Mouse (Mus musculus): ENCODE measurements at regions not wholly inside any gene's neighbourhood (a gene's known extent, or its start where the extent isn't known, plus 50 kb on each side); places are given as distances from the start of the nearest gene placed in this dataset.

DNA sequence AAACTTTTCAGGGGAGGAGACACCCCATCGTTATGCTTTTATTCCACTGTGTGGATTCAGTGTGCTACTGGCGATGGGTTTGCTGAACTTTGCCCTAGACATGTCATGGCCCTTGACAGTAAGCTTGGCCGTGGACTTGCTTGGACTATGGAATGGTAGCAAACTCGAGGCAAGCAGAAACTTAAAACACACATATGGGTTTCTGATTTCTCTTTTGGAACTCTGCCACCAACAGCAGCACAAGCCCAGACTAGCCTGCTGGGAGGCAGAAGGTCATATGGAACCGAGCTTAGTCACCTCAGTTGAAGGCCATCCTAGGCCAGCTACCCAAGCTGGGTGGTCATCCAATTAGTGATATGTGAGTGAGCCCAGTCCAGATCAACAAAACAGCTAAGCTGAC is 263.8 kb downstream of the Pik3r1 start:
- no peak for ATAC-seq (ENCODE audit: insufficient read depth, low FRiP score)
- H3K9me3 ChIP-seq (replicated peaks; ENCODE audit: control insufficient read depth, low read length) = no peaks in the 10 kb centered on the region
- 53% methylated on average over 5 of the region's 5 CpGs for WGBS
- H3K9ac ChIP-seq (ENCODE audit: low read length) = no peak overlapping the region
- H3K27ac ChIP-seq (ENCODE audit: low read length) = no peak overlapping the region
- H3K36me3 ChIP-seq (ENCODE audit: control insufficient read depth, insufficient read depth, low read length) = no peaks in the 10 kb centered on the region
- H3K4me3 ChIP-seq (replicated peaks; ENCODE audit: low read length) = no peak overlapping the region
- no peaks in the 10 kb centered on the region for H3K27me3 ChIP-seq (ENCODE audit: control insufficient read depth, insufficient read depth, low read length)
- no peaks in the 10 kb centered on the region for H3K4me1 ChIP-seq (ENCODE audit: control insufficient read depth, insufficient read depth, low read length)
- H3K4me2 ChIP-seq (ENCODE audit: low read depth, low read length) = no peak overlapping the region

DNA sequence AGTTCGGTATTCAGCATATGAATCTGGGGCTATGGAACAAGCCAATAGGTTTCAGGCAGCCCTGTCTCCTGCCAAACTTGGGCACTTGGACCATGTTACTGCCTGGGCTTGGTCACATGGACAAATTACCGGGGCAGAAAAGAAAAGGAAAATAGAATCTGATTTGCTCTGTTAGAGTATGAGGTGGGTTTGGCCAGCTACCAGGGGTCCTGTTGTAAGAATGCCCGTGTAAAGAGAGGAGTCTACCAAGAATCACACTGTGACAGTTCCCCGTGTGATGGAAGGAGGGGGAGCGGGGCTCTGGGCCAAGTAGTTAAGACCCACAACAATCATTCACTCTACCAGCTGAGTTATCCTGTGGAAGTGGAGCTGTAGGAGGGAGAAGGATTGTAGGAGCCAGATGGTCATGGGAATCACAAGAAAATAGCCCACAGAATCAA is 266.2 kb downstream of the Pik3r1 start:
- ATAC-seq (ENCODE audit: insufficient read depth, low FRiP score) = no peak
- WGBS = 76% methylated on average over 5 of the region's 5 CpGs
- Histone ChIP-seq H3K9me3 (replicated peaks; ENCODE audit: control insufficient read depth, low read length) (no peaks in the 10 kb centered on the region), H3K27me3 (ENCODE audit: control insufficient read depth, insufficient read depth, low read length) (no peaks in the 10 kb centered on the region), H3K4me1 (ENCODE audit: control insufficient read depth, insufficient read depth, low read length) (no peaks in the 10 kb centered on the region), H3K4me3 (replicated peaks; ENCODE audit: low read length) (no peak overlapping the region), H3K4me2 (ENCODE audit: low read depth, low read length) (no peak overlapping the region), H3K27ac (ENCODE audit: low read length) (no peak overlapping the region), H3K9ac (ENCODE audit: low read length) (no peak overlapping the region), H3K36me3 (ENCODE audit: control insufficient read depth, insufficient read depth, low read length) (no peaks in the 10 kb centered on the region)

DNA sequence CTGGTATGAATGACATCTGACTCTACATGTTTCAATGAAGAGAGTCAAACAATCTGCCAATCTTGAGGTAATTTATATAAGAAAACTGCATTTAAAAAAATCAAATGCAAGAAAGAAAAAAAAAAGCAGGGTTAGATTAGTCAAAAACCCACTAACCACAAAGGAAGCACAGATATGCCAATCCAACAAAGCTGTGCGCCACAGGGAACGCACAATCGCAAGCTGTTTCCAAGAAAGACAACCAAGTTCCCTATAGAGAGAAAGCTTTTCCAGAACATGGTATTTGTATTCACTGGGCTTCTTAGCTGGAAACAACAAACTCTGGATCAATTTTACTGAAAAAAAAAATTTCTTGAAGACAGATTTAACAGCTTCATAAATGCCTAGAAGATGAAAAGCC is 267.0 kb downstream of the Pik3r1 start:
- Histone ChIP-seq H3K4me1 (ENCODE audit: control insufficient read depth, insufficient read depth, low read length) (no peaks in the 10 kb centered on the region), H3K4me3 (replicated peaks; ENCODE audit: low read length) (no peak overlapping the region), H3K27ac (ENCODE audit: low read length) (no peak overlapping the region), H3K9me3 (replicated peaks; ENCODE audit: control insufficient read depth, low read length) (no peaks in the 10 kb centered on the region), H3K4me2 (ENCODE audit: low read depth, low read length) (no peak overlapping the region), H3K9ac (ENCODE audit: low read length) (no peak overlapping the region), H3K27me3 (ENCODE audit: control insufficient read depth, insufficient read depth, low read length) (no peaks in the 10 kb centered on the region), H3K36me3 (ENCODE audit: control insufficient read depth, insufficient read depth, low read length) (no peaks in the 10 kb centered on the region)
- WGBS = 91% methylated on average over 3 of the region's 3 CpGs
- no peak for ATAC-seq (ENCODE audit: insufficient read depth, low FRiP score)

DNA sequence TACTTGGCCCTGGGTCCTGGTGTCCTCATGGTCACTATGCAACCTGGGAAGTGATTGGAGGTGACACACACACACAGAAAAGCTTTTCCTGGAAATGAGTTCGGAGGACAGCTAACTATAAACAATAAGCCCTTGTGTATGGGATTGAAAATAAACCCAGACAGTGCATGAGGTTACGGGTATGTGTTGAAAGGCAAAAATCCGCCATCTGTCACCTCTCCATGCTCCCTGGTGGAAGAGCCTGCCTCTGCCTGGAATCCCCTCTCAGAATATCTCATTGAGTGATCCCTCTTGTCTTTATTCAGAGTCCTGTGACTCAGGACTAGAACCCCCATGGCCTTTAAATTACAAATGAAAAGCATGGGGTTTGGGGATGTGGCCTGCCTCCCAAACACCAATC is 276.2 kb downstream of the Pik3r1 start:
- Histone ChIP-seq H3K9ac (ENCODE audit: low read length) (no peak overlapping the region), H3K4me1 (ENCODE audit: control insufficient read depth, insufficient read depth, low read length) (no peaks in the 10 kb centered on the region), H3K9me3 (replicated peaks; ENCODE audit: control insufficient read depth, low read length) (no peaks in the 10 kb centered on the region), H3K36me3 (ENCODE audit: control insufficient read depth, insufficient read depth, low read length) (no peaks in the 10 kb centered on the region), H3K4me2 (ENCODE audit: low read depth, low read length) (no peak overlapping the region), H3K27ac (ENCODE audit: low read length) (no peak overlapping the region), H3K27me3 (ENCODE audit: control insufficient read depth, insufficient read depth, low read length) (no peaks in the 10 kb centered on the region), H3K4me3 (replicated peaks; ENCODE audit: low read length) (no peak overlapping the region)
- no peak for ATAC-seq (ENCODE audit: insufficient read depth, low FRiP score)
- WGBS = 43% methylated on average over 3 of the region's 3 CpGs

DNA sequence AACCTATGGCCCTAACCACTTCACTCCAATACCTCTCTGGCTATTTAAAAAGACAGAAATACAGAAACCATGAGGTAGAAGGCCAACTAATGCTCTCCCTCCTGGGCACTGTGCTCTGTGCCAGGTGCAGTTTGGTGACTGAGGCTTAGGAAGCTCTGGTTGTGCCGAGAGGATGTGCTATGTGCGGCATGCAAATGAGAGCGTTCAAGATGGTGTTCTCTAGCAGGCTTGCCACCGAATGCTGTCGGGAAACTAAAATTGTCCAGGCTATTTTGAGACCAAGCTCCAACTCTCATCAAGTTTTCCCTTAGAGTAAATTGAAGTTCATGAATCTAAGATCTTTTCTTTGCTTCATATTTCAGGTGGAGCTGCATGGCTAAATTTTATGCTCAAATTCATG is 277.1 kb downstream of the Pik3r1 start:
- no peaks in the 10 kb centered on the region for H3K27me3 ChIP-seq (ENCODE audit: control insufficient read depth, insufficient read depth, low read length)
- H3K36me3 ChIP-seq (ENCODE audit: control insufficient read depth, insufficient read depth, low read length) = no peaks in the 10 kb centered on the region
- 81% methylated on average over 5 of the region's 5 CpGs for WGBS
- no peak overlapping the region for H3K4me2 ChIP-seq (ENCODE audit: low read depth, low read length)
- ATAC-seq (ENCODE audit: insufficient read depth, low FRiP score) = no peak
- H3K27ac ChIP-seq (ENCODE audit: low read length) = no peak overlapping the region
- H3K9me3 ChIP-seq (replicated peaks; ENCODE audit: control insufficient read depth, low read length) = no peaks in the 10 kb centered on the region
- H3K4me1 ChIP-seq (ENCODE audit: control insufficient read depth, insufficient read depth, low read length) = no peaks in the 10 kb centered on the region
- no peak overlapping the region for H3K4me3 ChIP-seq (replicated peaks; ENCODE audit: low read length)
- no peak overlapping the region for H3K9ac ChIP-seq (ENCODE audit: low read length)

DNA sequence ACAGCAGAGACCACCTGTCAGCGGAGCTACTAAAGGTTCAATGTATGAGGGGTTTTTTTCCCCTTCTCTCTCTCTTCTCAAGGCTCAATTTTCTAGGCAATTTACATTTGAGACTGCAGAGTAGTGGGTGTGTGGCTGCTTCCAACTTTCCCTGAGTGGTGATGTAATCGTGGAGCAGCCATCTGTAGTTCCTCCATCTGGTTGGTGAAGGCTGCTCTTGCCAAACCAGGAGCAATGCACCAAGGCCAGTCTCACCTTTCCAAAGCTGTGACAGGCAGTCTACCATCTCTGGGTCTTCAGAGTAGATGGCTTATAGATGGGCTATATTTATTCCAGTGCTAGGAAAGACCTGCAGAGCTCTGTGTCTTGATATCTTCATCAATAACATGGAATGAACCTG is 280.4 kb downstream of the Pik3r1 start:
- ATAC-seq (ENCODE audit: insufficient read depth, low FRiP score) = no peak
- H3K9ac ChIP-seq (ENCODE audit: low read length) = no peak overlapping the region
- H3K4me3 ChIP-seq (replicated peaks; ENCODE audit: low read length) = no peak overlapping the region
- no peak overlapping the region for H3K4me2 ChIP-seq (ENCODE audit: low read depth, low read length)
- H3K4me1 ChIP-seq (ENCODE audit: control insufficient read depth, insufficient read depth, low read length) = no peaks in the 10 kb centered on the region
- WGBS = 84% methylated on average over 2 of the region's 2 CpGs
- H3K9me3 ChIP-seq (replicated peaks; ENCODE audit: control insufficient read depth, low read length) = no peaks in the 10 kb centered on the region
- H3K36me3 ChIP-seq (ENCODE audit: control insufficient read depth, insufficient read depth, low read length) = no peaks in the 10 kb centered on the region
- no peaks in the 10 kb centered on the region for H3K27me3 ChIP-seq (ENCODE audit: control insufficient read depth, insufficient read depth, low read length)
- no peak overlapping the region for H3K27ac ChIP-seq (ENCODE audit: low read length)

DNA sequence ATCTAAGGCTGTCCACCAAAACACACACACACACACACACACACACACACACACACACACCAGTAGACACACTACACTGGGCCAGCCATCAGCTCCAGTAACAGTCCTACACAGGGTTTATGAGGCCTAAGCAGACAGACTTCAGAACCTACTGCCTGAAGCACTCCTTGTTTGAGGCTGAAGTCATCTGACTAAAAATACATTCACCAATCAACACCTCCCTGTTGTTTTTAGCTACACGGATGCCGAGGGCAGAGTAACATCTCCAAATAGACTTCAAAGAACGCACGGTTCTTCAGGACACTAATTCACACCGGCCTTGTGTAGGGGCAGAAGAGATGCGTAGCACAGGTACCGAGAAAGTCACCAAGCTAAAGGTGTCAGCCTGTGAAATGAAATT is 282.2 kb downstream of the Pik3r1 start:
- Histone ChIP-seq H3K27ac (ENCODE audit: low read length) (no peak overlapping the region), H3K4me2 (ENCODE audit: low read depth, low read length) (no peak overlapping the region), H3K4me1 (ENCODE audit: control insufficient read depth, insufficient read depth, low read length) (no peaks in the 10 kb centered on the region), H3K27me3 (ENCODE audit: control insufficient read depth, insufficient read depth, low read length) (no peaks in the 10 kb centered on the region), H3K36me3 (ENCODE audit: control insufficient read depth, insufficient read depth, low read length) (no peaks in the 10 kb centered on the region), H3K9ac (ENCODE audit: low read length) (no peak overlapping the region), H3K4me3 (replicated peaks; ENCODE audit: low read length) (no peak overlapping the region), H3K9me3 (replicated peaks; ENCODE audit: control insufficient read depth, low read length) (no peaks in the 10 kb centered on the region)
- 90% methylated on average over 7 of the region's 7 CpGs for whole genome bisulfite sequencing
- no peak for ATAC-seq (ENCODE audit: insufficient read depth, low FRiP score)

DNA sequence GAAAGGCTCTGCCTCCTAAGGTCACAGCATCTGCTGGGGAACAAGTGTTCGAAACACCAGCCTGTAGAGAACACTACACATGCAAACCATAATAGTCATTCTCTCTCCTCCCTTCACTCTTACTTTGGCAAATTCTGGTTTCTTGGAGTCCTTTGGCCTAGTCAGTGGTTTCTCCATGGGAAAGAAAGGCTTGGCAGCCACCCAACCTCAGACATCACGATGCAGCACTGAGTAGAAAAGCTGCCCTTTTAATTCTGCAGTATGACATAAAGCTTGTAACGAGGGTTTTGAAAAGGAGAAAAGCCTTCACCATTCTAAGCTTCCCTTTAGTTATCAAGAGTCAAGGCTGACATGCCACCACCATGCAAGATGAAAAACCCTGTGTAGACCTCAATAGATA is 284.2 kb downstream of the Pik3r1 start:
- Histone ChIP-seq H3K4me1 (ENCODE audit: control insufficient read depth, insufficient read depth, low read length) (no peaks in the 10 kb centered on the region), H3K36me3 (ENCODE audit: control insufficient read depth, insufficient read depth, low read length) (no peaks in the 10 kb centered on the region), H3K9me3 (replicated peaks; ENCODE audit: control insufficient read depth, low read length) (no peaks in the 10 kb centered on the region), H3K9ac (ENCODE audit: low read length) (no peak overlapping the region), H3K4me2 (ENCODE audit: low read depth, low read length) (no peak overlapping the region), H3K27me3 (ENCODE audit: control insufficient read depth, insufficient read depth, low read length) (no peaks in the 10 kb centered on the region), H3K4me3 (replicated peaks; ENCODE audit: low read length) (no peak overlapping the region), H3K27ac (ENCODE audit: low read length) (no peak overlapping the region)
- ATAC-seq (ENCODE audit: insufficient read depth, low FRiP score) = no peak
- 59% methylated on average over 3 of the region's 3 CpGs for WGBS

DNA sequence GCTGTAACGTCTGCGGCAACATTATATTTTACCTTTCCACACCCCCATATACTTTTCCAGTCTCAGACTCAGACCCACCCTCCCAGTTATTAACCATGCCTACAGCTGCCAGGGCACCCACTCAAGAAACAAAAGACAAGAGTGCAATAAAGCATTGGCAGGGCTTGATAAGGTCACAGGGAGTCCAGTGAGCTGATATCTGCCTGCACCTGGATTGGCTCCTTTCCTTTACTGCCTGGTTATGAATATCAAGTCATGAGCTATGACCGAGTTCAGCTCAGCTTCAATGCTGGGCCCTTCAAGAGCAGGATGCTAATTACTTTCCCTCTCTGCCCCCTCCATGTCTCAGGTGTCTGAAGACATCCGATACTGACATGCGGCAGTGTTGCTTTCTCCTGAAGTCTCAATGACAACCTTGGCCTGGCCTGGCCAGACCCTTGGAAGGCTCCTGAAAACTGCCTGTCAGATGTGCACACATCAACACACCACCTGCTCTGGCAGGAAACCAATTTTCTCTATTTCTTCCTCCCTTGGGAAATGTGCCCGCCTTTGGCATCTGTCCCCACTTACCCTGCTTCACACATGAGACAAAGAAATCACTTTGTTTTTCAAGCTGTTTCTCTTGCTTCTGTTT is 286.3 kb downstream of the Pik3r1 start:
- WGBS = 69% methylated on average over 6 of the region's 6 CpGs
- no peak overlapping the region for H3K4me2 ChIP-seq (ENCODE audit: low read depth, low read length)
- H3K9ac ChIP-seq (ENCODE audit: low read length) = no peak overlapping the region
- ATAC-seq (ENCODE audit: insufficient read depth, low FRiP score) = peak; percentile 26; the same call in 1 of the 2 replicates
- no peaks in the 10 kb centered on the region for H3K4me1 ChIP-seq (ENCODE audit: control insufficient read depth, insufficient read depth, low read length)
- no peaks in the 10 kb centered on the region for H3K9me3 ChIP-seq (replicated peaks; ENCODE audit: control insufficient read depth, low read length)
- no peaks in the 10 kb centered on the region for H3K27me3 ChIP-seq (ENCODE audit: control insufficient read depth, insufficient read depth, low read length)
- H3K27ac ChIP-seq (ENCODE audit: low read length) = no peak overlapping the region
- no peaks in the 10 kb centered on the region for H3K36me3 ChIP-seq (ENCODE audit: control insufficient read depth, insufficient read depth, low read length)
- no peak overlapping the region for H3K4me3 ChIP-seq (replicated peaks; ENCODE audit: low read length)

DNA sequence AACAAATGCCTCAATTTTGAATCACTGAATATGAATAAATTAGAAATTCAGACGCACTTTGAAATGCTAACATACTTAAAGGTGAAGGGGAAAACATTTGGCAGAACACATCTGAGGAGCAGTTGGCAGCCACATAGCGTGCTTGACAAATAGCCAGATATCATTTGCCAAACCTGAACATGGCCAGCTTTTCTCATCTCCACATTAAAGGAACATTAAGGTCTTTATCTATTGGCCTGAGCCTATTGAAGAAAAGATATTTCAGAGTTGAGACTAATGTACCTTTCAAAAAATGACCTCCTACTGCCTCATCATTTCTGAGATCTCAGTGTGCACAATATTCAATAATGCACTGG is 288.7 kb downstream of the Pik3r1 start:
- Histone ChIP-seq H3K4me1 (ENCODE audit: control insufficient read depth, insufficient read depth, low read length) (no peaks in the 10 kb centered on the region), H3K27me3 (ENCODE audit: control insufficient read depth, insufficient read depth, low read length) (no peaks in the 10 kb centered on the region), H3K4me2 (ENCODE audit: low read depth, low read length) (peak overlapping the region; percentile 15; the same call in 1 of the 2 replicates), H3K9me3 (replicated peaks; ENCODE audit: control insufficient read depth, low read length) (no peaks in the 10 kb centered on the region), H3K27ac (ENCODE audit: low read length) (peak overlapping the region; percentile 93), H3K36me3 (ENCODE audit: control insufficient read depth, insufficient read depth, low read length) (no peaks in the 10 kb centered on the region), H3K4me3 (replicated peaks; ENCODE audit: low read length) (no peak overlapping the region), H3K9ac (ENCODE audit: low read length) (no peak overlapping the region)
- 69% methylated on average over 2 of the region's 2 CpGs for WGBS
- ATAC-seq (ENCODE audit: insufficient read depth, low FRiP score) = no peak
